Mouse (Mus musculus) lung, adult 10 weeks (tissue): Measurements from ENCODE around the gene Mrps34. TPM values are rescaled to one million over a fixed set of nuclear protein-coding genes. Genes with fewer than 3 reads are reported as not detected.

Experiments used
- polyA plus RNA-seq: library from polyadenylated mRNA; stranded (reverse); fragments of 350-450 nt; fragmentation: Illumina TruSeq; extraction: RNeasy Lipid Tissue Mini Kit (QIAGEN cat#74804); gene quantifications from one replicate; pipeline ENCODE4 v1.2.3, GENCODE M21; 2014; ENCODE audit warnings: low read depth, low replicate concordance; ENCODE audit not compliant: insufficient read depth

Gene Mrps34
- polyA plus RNA-seq: 47.3 TPM

DNA sequence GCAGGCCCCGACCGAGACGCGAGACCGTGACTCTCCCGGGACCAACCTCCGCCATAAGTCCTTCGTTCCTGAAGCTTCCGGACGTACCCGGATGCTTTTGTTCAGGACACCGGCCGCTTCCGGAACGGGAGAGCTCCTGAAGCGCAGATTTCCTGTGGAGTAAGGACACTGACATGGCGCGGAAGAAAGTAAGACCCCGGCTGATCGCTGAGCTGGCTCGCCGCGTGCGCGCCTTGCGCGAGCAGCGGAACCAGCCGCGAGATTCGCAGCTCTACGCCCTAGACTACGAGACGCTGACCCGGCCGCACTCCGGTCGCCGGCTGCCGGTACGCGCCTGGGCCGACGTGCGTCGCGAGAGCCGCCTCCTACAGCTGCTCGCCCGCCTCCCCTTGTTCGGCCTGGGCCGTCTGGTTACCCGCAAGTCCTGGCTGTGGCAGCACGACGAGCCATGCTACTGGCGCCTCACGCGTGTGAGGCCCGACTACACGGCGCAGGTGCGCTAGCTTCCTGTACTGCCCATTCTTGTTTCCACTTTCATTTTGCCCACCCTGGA, at the start of gene Mrps34, which contains the start of gene Eme2:
Mrps34 (plus strand) TSS at position 122 of the 553 bp plus-strand sequence.
Eme2 (minus strand) TSS at position 93 of the 553 bp plus-strand sequence.

DNA sequence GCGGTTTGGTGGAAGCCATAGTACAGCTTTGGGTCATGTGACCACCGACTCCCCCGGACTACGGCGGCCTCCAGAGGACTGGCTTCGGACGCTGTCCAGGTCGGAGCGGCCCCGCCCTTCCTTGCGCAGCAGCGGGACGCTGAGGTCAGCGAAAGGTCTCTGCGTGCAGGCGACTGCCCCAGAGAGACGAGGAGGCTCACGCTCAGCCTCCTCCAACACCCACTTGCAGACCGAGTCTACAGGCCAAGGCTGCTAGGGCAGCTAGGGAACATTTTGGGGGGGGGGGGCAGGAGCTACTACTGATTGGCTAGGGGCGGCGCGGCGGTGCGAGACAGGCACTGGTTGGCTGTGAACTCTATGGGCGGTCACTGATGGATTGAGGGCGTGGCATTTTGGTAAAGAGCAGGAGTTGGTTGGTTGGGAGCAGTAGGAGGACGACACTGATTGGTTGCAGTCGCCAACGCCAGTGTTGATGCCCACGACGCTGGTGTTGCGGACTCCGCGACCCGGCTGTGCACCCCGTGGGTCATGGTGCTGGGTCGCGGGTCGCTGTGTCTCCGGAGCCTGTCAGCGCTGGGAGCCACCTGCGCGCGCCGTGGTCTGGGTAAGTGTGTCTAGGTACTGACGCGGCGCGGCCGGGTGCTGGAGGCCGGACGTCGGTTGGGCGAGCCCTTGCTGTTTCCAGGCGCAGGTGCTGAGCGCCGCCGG, 44.7 kb upstream of the Mrps34 start, which contains the start of gene Fahd1:
Fahd1 (minus strand) TSS at position 300 of the 708 bp plus-strand sequence.

DNA sequence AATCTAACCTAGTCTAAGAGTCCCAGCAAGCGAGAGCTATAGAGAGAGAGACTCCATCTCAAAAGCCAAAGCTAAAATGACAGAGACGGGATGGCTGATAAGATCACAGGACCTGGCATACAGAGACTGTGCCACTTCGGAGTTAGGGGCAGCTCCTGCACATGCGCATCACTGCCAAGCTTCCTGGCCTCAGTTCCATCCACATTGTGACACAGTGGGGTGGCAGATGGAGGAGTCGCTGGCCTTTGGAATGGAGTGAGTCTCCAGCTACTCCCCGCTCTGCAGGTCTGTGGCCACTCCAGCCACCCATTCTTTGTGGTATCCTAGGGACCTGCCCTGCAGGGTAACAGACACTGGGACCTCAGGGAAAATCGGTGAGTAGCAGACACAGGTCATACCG, 29.1 kb upstream of the Mrps34 start, which contains the start of gene Igfals:
Igfals (plus strand) TSS at position 222 of the 400 bp plus-strand sequence.

DNA sequence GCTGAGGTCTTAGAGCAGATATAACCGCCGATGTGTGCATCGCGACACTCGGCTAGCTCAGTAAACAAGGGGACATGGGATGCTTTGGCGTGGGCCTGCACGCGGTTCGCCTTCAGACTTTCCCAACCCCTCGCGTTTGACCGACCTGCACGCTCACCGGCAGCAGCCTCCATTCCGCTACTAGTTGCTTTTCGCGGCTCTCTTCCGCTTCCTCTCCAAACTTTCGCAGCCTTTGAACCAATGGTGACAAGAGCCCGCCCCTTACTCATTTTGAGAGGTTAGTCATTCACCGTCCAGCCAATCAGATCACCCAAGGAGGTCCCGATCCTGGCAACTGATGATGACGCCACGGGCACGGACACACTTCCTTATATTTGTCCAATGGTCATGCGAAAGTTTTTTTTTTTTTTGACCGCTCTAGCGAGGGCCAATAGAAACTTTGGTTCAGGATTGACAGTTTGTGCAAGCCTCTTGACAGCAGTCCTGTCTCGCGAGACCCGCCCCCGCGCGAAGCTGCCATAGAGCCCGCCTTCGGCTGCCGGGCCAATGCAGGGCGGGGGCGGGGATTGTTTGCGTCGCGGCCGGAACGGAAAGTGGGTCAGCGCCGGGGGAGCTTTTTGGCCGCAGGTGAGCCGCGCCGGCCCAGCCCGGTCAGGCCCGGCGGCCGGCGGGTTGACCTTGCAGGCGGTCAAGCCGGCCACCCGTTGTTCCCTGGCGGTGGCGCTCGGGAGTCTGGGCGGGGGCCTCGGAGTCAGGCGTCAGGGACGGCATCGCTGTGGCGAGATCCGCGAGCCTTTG, 8.6 kb upstream of the Mrps34 start, which contains the start of the genes Nubp2 and Spsb3:
Nubp2 (minus strand) TSS at position 216 of the 798 bp plus-strand sequence.
Spsb3 (plus strand) TSS at position 510 of the 798 bp plus-strand sequence.

DNA sequence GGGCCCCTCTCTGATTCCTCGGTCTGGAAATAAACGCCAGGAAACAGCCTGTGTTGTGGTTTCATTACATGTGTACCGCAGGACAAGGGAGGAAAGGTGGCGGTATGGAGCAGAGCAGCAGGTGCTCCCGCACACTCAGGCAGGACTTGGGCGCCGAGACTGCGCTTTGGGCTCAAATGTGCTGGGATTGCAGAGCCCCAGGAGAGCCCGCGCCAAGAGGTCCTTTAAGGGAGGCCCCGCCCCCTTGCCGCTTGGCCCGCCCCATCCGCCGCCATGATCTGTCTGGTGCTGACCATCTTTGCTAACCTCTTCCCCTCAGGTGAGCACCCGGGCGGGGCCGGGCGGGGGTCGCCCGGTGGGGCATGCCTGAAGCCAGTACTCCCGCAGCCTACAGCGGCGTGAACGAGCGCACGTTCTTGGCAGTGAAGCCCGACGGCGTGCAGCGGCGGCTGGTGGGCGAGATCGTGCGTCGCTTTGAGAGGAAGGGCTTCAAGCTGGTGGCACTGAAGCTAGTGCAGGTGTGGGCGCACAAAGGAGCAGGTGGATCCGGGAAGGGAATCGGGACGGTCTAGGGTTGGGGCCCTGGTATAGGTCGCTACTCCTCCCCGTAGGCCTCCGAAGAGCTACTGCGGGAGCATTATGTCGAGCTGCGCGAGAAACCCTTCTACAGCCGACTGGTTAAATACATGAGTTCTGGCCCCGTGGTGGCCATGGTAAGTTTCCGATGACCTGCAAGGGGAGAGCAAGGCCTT, 1.5 kb downstream of the Mrps34 start, which contains the start of gene Nme3:
Nme3 (plus strand) TSS at position 260 of the 752 bp plus-strand sequence.

DNA sequence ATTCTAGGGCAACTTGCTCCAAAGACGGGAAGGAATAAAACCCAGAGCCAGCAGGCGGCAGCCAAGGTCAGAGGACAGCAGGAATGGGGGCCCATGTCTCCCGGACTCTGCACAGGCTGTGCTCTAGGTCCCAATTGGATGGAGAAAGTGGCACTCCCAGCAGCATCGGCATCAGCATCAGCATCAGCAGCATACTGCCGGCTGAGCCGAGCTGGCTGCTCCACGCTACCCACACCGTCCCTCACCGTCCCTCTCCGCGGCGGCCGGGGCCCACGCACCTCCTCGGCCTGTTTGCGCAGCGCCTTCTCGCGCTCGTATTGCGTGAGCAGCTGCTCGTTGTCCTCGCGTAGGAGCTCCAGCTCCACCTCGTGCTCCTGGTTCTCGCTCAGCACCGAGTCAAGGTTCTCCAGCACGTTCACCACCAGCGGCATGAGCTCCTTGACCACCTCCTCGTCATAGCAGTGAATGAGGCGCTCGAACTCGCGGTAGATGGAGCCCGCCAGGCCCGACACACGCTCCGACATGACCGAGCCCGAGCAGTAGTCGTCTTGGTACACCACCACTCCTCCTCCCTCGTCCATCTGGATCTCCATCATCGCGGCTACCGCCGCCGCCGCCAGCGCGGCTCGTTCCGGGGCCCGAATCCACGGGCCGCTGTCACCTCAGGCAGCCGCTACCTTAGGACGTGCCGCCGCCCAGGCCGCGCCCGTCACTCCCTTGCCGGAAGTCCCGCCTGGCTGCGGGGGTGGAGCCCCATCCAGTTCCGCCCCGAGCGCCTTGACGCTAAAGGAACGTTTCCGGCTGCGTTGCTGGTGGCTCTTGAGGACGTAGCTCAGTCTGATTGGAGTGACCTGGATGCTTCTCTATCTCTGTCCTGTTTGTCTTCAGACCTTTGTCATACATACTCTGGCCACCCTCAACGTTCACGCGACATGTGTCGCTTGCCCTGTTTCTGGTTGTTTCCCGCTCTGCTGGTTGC, 41.6 kb downstream of the Mrps34 start, which contains the start of gene Mapk8ip3:
Mapk8ip3 (minus strand) TSS at position 719 of the 979 bp plus-strand sequence.

Other genes with a start within 250 kb of the Mrps34 start
- 287 TPM for gene Slc9a3r2, start 244.8 kb upstream of the Mrps34 start, polyA plus RNA-seq
- 29.8 TPM for gene Npw, start 236.7 kb upstream of the Mrps34 start, polyA plus RNA-seq
- gene Zfp598, start 225.4 kb upstream of the Mrps34 start, polyA plus RNA-seq: 17.1 TPM
- 0.15 TPM for gene Syngr3, start 205.2 kb upstream of the Mrps34 start, polyA plus RNA-seq
- gene Gfer, start 199.0 kb upstream of the Mrps34 start, polyA plus RNA-seq: 16.3 TPM
- 5.1 TPM for gene Noxo1, start 198.9 kb upstream of the Mrps34 start, polyA plus RNA-seq
- 18.7 TPM for gene Tbl3, start 187.5 kb upstream of the Mrps34 start, polyA plus RNA-seq
- gene Rnf151, start 177.1 kb upstream of the Mrps34 start, polyA plus RNA-seq: not detected
- 1,101 TPM for gene Rps2, start 177.0 kb upstream of the Mrps34 start, polyA plus RNA-seq
- 263 TPM for gene Ndufb10, start 170.6 kb upstream of the Mrps34 start, polyA plus RNA-seq
- 1.8 TPM for gene Rpl3l, start 167.3 kb upstream of the Mrps34 start, polyA plus RNA-seq
- gene Msrb1, start 158.5 kb upstream of the Mrps34 start, polyA plus RNA-seq: 138 TPM
- gene Hs3st6, start 142.1 kb upstream of the Mrps34 start, polyA plus RNA-seq: 4.0 TPM
- not detected for gene Meiob, start 90.8 kb upstream of the Mrps34 start, polyA plus RNA-seq
- gene Hagh, start 55.0 kb upstream of the Mrps34 start, polyA plus RNA-seq: 45.6 TPM
- gene Fahd1, start 44.8 kb upstream of the Mrps34 start, polyA plus RNA-seq: 9.0 TPM
- 1.3 TPM for gene Igfals, start 29.1 kb upstream of the Mrps34 start, polyA plus RNA-seq
- gene Nubp2, start 8.8 kb upstream of the Mrps34 start, polyA plus RNA-seq: 28.8 TPM
- gene Spsb3, start 8.5 kb upstream of the Mrps34 start, polyA plus RNA-seq: 25.7 TPM
- 8.2 TPM for gene Eme2, start within 50 bp of the Mrps34 start, polyA plus RNA-seq
- gene Nme3, start 1.4 kb downstream of the Mrps34 start, polyA plus RNA-seq: 65.8 TPM
- gene Mapk8ip3, start 41.9 kb downstream of the Mrps34 start, polyA plus RNA-seq: 16.0 TPM
- gene Jpt2, start 65.6 kb downstream of the Mrps34 start, polyA plus RNA-seq: 12.6 TPM
- 3.6 TPM for gene Cramp1l, start 120.7 kb downstream of the Mrps34 start, polyA plus RNA-seq
- 6.4 TPM for gene Ift140, start 121.0 kb downstream of the Mrps34 start, polyA plus RNA-seq
- gene Tmem204, start 188.5 kb downstream of the Mrps34 start, polyA plus RNA-seq: 141 TPM
- gene Telo2, start 220.9 kb downstream of the Mrps34 start, polyA plus RNA-seq: 11.7 TPM
- not detected for gene Ptx4, start 225.6 kb downstream of the Mrps34 start, polyA plus RNA-seq
- 13.7 TPM for gene Clcn7, start 238.3 kb downstream of the Mrps34 start, polyA plus RNA-seq